ENCODE assay signal across 9 mouse cellular contexts in genomic region chr4:100596630-100597029, GRCm38 (mm10).
DNase-seq lines count a peak whose midpoint lies in the region; ATAC-seq and TF ChIP-seq lines count a peak whose summit lies in the region.
"Had no signal": no experiment of that assay in that cellular context is flagged by ENCODE, and none has a peak within 500 bp of the region (broad histone marks: within the 10 kb centered on the region; RNA-seq: fewer than 3 reads in every experiment).

No protein-coding gene starts in this region.

- H3K4me3 ChIP-seq in kidney, adult 2 months (ENCODE audit: insufficient read depth, low read depth, low read length): no peak overlapping the region
- H3K4me3 ChIP-seq in cortical plate, adult 2 months (ENCODE audit: insufficient read depth, low read length): no peak overlapping the region
- H3K4me3 ChIP-seq: heart, embryonic 12.5 days had no signal

- no peaks in the 10 kb centered on the region for H3K27me3 ChIP-seq in kidney, adult 2 months (replicated peaks; ENCODE audit: control insufficient read depth, insufficient read depth, low read length)

- no peaks in the 10 kb centered on the region for H3K36me3 ChIP-seq in kidney, adult 2 months (ENCODE audit: control insufficient read depth, insufficient read depth, low read length)
- H3K36me3 ChIP-seq: heart, embryonic 12.5 days had no signal

- TF ChIP-seq CTCF in kidney, adult 2 months (conservative IDR thresholded peaks at IDR 0.05; ENCODE audit: insufficient read depth, insufficient read length, low read depth, low read length): no peak
- no peak for TF ChIP-seq CTCF in brain, embryonic 14.5 days (IDR thresholded peaks at IDR 0.05; ENCODE audit: borderline replicate concordance, extremely low read depth, insufficient read depth, insufficient read length)
- no peak for TF ChIP-seq CTCF in cortical plate, adult 2 months (IDR thresholded peaks at IDR 0.05; ENCODE audit: extremely low read depth, insufficient read depth, low read length)

- peak; percentile 16 for DNase-seq in kidney, postnatal 10 days
- DNase-seq in kidney, adult 2 months: no peak
- DNase-seq in brain, embryonic 14.5 days (ENCODE audit: low read depth): peak; percentile 89
- peak; percentile 46 to 66 for DNase-seq in layer of hippocampus, adult 8-10 months (ENCODE audit: low spot score in 2 of 2)
- DNase-seq in spleen, adult 18-20 months: no peak
- no peak for DNase-seq in gastrocnemius, postnatal 10 days

- ATAC-seq in monocyte, adult 5-6 weeks (replicated peaks; ENCODE audit: insufficient number of reproducible peaks, low FRiP score, low TSS enrichment, poor library complexity, severe bottlenecking): no peak

- H3K4me1 ChIP-seq in kidney, adult 2 months (ENCODE audit: control insufficient read depth, insufficient read depth, low read length): no peaks in the 10 kb centered on the region
- H3K4me1 ChIP-seq in cortical plate, adult 2 months (ENCODE audit: control insufficient read depth, insufficient read depth, low read length): peaks cover 2% of the 10 kb centered on the region; the same call in 1 of the 2 replicates
- H3K4me1 ChIP-seq: heart, embryonic 12.5 days had no signal

- no peak overlapping the region for H3K27ac ChIP-seq in kidney, adult 2 months (ENCODE audit: insufficient read depth, low read depth, low read length)
- peak overlapping the region; percentile 64; the same call in 1 of the 2 replicates for H3K27ac ChIP-seq in cortical plate, adult 2 months (ENCODE audit: insufficient read depth, low read length)

- WGBS in kidney, adult 2 months: 83% methylated on average over 5 of the region's 5 CpGs

- no peak for TF ChIP-seq POLR2A in kidney, adult 2 months (IDR thresholded peaks at IDR 0.05; ENCODE audit: low read depth, low read length)
- TF ChIP-seq POLR2A in brain, embryonic 14.5 days (IDR thresholded peaks at IDR 0.05; ENCODE audit: borderline replicate concordance, extremely low read depth, insufficient read depth, insufficient read length, poor library complexity, severe bottlenecking): no peak
- TF ChIP-seq POLR2A in cortical plate, adult 2 months (IDR thresholded peaks at IDR 0.05; ENCODE audit: extremely low read depth, insufficient read depth, low read length): no peak

Comparison
In these comparisons a context has a peak if more than half of its experiments do, and no peak if none do; other contexts are left out.
1. DNase-seq: peak in kidney, postnatal 10 days (single experiment), brain, embryonic 14.5 days (single experiment) and layer of hippocampus, adult 8-10 months (2 of 2); none in kidney, adult 2 months (single experiment), spleen, adult 18-20 months (0 of 2) and gastrocnemius, postnatal 10 days (single experiment).